Mouse (Mus musculus) erythroblast, embryonic 14.5 days (primary cell): ENCODE measurements around the gene Gigyf2.

Experiments
- GATA1 ChIP-seq: IDR thresholded peaks from 2 replicates; pipeline ENCODE4 v1.6.1; 2012; ENCODE audit warnings: low read length, inconsistent platforms, mixed read lengths
- TAL1 ChIP-seq: IDR thresholded peaks from 3 replicates; pipeline ENCODE4 v1.6.1; 2012; ENCODE audit warnings: low read length, inconsistent platforms, mixed read lengths

DNA sequence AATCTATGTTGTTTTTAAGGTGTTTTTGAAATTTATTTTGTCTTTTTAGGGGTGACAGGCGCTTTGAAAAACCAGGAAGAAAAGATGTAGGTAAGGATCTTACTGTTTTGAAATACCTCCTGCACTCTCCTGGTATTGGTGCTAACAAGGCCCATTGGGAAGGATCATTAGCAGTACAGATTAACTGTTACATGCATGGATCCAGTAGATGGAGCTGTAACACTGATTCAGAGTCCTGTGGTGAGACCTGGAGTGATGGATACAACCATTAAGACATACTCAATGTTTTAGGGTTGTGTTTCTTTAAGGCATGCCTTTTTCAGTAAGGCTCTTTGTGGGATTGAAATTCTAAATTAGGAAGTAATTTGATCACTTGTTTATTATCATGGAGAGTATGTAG lies 53.1 kb downstream of the Gigyf2 start:
- no peak for TF ChIP-seq TAL1
- no peak for TF ChIP-seq GATA1
